Mouse (Mus musculus): ENCODE results near the gene Tacc2.

Gene Tacc2

DNA sequence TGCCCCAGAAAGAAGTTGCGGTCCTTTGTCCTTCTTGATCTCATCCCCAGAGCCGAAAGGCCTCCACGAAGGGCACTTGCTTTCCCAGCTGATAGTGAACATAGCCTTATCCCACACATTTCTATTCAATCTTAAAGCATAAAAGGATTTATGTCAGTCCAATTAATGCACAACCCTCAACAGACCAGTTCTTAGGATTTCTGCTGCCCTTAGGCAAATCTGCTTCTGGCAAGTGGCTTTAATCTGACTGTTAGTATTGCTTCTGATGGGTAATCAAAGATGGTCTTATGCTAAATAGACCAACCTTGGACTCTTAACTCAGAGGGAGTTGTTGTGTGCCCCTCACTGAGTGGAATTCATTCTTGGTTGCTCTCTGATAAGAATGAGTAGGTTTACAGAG lies 40.4 kb downstream of the Tacc2 start:
- DNase-seq (ENCODE audit: low spot score in 2 of 2): no peak

DNA sequence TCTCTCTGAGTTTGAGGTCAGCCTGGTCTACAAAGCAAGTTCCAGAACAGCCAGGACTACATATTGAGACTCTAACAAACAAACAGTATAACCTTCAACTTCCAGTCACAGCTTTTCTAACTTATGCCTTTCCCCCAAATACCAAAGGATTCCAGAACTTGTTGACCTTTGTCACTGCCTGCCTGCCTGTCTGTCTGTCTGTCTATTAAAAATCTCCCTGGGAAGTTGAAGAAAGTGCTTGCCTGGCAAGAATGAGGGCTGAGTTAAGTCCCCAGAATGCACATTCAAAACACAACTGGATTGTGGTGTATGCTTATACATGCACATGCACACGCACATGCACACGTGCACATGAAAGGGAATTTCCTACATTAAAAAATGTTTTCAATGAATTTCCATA lies 43.8 kb downstream of the Tacc2 start:
- DNase-seq (ENCODE audit: low spot score in 2 of 2): no peak

DNA sequence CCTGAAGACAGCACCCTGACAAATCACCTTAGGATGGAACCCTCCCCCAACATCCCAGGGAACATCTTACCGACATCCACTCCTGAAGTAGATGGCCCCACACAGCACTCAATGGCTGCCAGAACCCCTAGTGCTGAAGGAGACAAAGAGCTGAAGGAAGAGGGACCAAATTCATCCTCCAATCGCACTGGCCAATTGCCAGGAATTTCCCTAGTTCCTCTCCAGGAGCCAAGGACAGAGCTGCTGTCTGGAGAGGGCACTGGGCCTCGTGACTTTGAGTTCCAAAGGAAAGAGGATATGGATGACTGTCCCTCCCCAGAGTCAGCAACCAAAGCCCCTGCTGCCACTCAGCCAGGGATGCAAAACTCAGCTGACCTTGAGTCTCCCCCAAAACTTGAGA lies 44.7 kb downstream of the Tacc2 start:
- DNase-seq (ENCODE audit: low spot score in 2 of 2): no peak

DNA sequence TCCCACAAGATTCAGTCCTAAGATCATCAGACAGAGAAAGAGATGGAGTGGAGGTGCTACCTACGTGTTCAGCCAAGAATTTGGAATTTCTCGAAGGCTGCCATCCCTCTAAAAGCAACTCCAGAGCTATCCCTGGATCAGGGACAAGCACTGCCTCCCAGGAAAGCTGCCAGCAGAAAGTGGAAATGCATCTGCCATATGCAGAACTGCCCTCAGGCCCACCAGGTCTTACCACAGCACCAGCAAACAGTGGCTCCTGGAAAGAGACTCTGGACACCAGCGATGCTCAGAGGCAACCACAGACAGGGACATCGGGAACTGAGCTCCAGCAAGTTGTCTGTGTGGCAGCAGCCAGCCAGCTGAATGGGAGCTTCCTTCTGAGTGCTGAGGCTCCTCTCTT lies 45.1 kb downstream of the Tacc2 start:
- no peak for DNase-seq (ENCODE audit: low spot score in 2 of 2)

DNA sequence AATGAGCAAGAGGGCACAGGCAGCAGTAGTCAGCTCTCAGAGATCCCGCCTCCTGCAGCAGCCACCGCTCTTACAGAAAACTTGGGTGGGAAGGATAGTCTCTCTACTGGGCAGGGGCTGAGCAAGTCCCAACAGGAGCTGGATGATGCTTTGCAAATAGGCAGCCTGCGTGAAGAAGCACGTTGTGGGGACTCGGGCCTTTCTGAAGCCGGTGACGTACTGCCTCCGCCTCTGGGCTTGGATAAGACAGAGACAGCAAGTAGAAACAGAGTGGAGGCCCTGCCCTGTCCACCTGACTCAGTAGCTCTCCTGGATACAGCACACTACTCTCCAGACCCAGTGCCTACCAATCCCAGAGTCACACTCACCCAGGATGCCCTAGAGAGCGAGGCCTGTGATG lies 47.1 kb downstream of the Tacc2 start:
- no peak for DNase-seq (ENCODE audit: low spot score in 2 of 2)

DNA sequence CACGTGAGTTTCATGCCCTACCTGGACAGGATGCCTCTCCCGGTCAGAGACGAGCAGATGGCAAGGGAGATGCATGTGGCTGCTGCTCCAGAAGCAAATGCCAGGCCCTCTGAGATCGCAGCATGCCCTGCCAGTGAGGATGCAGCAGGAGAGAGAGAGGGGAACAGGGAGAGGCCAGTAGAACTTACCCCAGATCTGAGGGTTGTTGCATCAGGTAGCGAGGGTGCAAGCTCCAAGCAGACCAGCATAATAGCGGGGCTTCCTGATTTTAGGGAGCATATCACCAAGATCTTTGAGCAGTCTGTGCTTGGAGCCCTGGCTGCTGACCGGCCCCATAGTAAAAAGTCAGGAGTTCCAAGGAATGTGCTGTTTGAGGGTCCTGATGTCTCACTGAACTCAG lies 48.1 kb downstream of the Tacc2 start:
- no peak for DNase-seq (ENCODE audit: low spot score in 2 of 2)

DNA sequence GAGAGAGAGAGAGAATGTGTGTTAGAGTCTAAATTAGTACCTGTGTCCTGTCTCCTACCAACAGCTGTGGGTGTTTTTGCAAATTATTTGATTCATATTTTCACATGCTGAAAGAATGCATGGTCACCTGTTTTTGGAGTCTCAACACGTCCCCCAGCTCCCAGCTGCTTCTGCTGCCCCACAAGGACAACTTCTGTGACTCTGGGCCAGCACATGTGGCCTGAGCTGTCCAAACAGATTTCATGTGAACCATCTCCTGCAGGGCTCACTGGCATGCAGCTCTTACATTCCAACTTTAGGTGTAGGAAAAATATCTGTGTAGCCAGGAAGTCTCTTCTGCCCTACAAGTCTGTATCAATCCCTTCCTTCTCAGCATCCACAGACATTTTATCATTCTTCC lies 51.4 kb downstream of the Tacc2 start:
- DNase-seq (ENCODE audit: low spot score in 2 of 2): no peak

DNA sequence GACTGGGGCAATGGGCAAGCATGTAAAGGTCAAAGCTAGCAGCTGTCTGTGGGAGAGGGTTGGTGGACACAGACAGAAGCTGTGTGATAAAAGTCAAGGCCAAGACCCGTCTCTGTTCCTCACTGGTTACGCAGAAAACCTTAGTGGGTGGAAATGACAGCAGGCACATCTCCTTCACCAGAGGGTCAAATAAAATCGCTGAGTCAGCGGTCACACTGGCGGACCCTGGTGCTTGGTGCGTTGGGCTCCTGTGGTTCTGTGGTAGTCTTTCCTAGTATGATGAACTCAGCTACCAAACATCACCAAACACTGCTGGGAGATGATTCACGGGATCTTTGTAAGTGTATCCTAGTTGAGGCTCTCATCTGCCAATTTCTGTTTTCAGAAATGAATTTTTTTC lies 52.8 kb downstream of the Tacc2 start:
- no peak for DNase-seq (ENCODE audit: low spot score in 2 of 2)

DNA sequence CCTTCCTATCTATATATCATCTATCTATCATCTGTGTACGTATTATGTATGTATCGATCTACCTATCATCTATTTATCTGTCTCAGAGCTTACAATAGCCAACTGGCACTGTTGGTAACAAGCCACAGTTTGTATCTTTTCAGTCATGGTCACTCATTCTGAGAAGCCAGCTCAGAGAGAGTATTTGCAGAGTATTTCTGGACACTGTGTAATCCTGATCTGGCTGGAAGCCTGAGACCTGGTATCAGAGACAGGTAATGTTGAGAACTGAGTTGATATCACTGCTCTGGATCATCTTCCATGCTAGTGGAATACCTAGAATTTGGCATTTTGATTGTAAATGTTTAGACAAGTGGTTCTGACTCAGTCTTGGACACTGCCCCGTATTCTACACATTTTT lies 53.7 kb downstream of the Tacc2 start:
- DNase-seq (ENCODE audit: low spot score in 2 of 2): no peak

DNA sequence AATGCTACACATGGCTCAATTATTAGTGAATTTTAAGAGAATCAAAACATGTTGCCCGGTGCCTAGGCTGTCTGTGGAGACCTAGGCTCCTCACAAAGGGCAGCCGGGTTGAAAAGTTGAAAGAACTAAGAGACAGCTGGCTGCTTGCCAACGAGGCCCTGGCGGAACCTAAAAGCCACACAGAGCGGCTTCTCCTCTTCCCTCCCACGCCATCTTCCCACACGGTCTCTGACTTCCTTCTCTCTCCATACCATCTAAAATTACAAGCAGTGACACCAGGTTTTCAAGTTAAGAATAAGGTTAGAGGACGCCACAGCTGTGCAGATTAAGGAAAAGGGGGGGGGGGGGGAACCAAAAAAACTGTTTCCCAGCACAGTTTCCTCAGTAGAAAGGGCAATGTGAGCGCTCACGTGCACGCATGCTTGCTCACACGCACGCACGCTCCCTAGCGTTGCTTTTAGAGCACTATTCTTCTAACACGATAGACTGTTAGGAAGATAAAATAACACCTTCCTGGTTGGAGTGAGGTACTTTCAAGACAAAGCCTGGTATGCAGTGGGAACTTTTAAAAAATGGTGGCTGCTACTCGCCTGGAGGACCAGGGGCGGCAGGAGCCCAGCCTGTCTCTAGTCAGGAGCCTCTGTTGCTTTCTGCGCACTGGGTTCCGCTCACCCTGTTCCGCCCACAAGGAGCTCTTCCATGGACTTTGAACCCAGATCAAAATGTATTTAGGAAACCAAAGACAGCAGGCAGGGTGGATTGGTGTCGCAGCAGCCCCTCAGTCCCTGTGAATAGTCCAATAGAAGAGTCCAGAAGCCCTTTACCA lies 54.5 kb downstream of the Tacc2 start:
- DNase-seq (ENCODE audit: low spot score in 2 of 2): peak in 1 of 2 experiments; percentile 13

DNA sequence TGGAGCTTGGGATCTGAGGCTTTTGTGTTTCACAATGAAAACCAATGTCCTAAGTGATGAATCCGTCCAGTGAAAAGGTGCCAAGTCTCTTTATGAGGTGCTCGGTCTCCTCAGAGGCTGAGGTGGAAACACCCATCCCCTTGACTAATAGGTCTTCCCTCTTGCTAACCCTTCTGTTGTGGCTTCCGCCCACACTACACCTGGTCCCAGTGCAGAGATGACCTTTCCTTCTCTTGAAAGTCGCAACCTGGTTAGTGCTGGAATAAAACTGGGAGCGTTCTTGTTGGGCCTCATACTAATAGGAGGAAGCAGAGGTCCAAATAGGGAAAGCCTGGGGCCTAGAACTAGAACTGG lies 55.1 kb downstream of the Tacc2 start:
- no peak for DNase-seq (ENCODE audit: low spot score in 2 of 2)

DNA sequence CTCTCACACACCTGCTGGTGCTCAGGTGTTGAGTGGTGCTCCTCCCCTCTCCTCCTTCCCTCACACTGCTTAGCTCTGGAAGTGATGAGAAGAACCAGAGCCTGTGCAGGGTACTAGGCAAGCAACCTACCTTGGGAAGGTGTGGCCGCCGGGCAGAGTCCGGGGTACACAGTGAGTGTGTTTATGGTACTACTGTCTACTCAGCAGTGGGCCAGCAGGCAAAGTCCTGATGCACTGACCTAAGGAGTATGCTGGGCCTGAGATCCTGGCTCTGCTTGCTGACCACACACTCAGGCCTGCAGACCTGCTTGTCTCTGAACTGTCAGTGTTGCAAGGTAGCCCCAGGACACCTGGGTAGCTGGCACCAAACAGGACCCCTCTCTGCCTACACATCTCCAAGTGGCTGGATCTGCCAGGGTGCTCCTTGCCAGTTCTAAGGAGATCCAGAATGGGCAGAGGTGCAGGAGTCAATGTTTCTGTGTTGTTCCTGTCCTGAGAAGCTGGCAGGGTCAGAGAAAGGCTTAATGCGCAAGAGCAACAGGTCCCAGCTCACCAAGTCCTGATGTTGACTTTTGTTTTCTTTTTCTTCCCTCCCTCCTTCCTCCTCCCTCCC lies 57.1 kb downstream of the Tacc2 start:
- no peak for DNase-seq (ENCODE audit: low spot score in 2 of 2)

DNA sequence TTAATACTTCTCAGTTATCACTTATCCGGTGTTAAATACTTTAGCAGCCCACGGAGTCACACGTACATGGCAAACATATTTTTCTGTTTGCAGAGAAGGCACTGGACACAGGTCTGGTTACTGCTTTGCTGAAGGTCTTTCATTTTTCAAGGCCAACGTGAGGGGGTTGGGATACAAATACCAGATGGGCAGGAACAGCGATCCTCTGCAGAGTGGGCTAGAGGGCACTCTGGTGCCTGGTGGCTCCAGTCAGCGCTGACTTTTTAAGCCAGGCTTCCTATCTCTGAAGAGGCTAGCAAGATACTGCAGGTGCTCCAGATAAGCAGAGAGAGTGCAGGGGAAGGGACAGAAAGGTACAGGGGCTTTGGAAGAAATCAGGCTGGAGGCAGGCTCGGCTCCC lies 58.0 kb downstream of the Tacc2 start:
- no peak for DNase-seq (ENCODE audit: low spot score in 2 of 2)

DNA sequence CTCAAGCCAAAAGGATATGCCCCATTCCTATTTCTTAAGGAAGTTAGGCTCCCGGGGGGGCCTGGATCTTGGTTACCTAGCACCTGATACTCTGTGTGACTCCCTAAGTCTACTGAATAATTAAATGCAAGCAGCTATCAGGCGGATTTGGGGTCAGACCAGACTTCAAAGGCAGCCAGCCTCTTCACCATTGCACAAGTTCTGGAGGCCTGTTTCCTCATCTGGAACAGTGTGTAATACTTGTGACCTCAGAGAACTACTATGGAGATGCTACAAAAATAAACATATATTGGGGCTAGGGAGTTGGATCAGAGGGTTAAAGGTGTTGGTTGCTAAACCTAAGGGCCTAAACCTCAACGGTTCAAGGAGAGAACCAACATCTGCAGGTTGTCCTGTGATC lies 59.0 kb downstream of the Tacc2 start:
- DNase-seq (ENCODE audit: low spot score in 2 of 2): no peak

DNA sequence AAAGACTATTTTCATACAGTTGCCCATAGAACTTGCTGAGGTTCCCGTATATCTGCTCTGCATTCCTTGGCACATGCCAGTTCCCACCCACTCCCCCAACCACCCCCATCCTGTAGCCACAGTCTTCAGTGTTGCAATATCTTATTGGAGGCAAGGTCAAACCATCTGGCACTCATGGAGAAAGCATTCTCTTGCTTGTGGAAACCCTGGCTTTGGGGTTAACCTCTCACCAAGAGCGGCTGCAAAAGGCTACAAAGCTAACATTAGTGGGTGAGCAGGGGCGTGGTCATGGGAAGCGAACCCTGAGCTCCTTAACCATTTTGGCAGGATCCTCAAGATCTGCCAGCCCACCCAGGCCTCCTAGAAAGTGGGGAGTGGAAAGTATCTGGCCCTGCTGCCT lies 59.7 kb downstream of the Tacc2 start:
- DNase-seq (ENCODE audit: low spot score in 2 of 2): no peak

DNA sequence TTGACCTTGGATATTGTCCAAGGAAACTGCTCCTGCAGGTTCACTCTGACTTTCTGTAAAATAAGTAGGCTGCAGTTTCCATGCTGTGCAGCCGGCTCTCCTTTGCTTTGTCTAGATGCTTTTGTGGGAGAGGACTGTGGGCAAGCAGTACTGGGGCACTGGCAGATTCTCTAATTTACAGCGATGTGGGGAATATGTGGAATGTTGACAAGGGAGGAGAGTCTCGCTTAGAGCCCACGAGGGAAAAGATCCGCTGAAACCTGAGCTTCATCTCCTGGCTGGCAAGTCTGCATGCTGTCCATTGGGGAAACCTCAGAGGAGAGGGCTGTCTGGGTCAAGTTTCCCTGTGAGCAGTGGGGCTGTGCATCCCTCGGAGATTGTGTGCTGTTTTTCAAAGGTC lies 60.6 kb downstream of the Tacc2 start:
- DNase-seq (ENCODE audit: low spot score in 2 of 2): no peak

DNA sequence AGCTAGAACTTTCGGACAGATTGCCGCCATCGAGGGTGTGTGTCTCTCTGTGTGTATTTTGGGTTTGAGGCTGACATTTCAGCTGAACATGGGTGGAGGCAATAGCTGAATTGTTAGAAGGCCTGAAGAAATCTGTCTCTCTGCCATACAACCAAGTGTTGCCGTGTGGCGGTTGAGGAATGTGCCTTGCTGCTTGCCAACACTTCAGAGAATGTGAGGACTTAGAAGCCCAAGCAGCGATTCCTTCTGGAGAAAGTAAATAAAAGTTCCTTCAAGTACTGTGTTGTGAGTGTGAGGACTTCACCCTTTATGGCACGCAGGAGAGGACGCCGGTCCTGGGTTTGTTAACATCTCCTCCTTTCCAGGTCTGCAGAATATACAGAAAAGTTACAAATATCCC lies 63.4 kb downstream of the Tacc2 start:
- DNase-seq (ENCODE audit: low spot score in 2 of 2): peak in 1 of 2 experiments; percentile 23

DNA sequence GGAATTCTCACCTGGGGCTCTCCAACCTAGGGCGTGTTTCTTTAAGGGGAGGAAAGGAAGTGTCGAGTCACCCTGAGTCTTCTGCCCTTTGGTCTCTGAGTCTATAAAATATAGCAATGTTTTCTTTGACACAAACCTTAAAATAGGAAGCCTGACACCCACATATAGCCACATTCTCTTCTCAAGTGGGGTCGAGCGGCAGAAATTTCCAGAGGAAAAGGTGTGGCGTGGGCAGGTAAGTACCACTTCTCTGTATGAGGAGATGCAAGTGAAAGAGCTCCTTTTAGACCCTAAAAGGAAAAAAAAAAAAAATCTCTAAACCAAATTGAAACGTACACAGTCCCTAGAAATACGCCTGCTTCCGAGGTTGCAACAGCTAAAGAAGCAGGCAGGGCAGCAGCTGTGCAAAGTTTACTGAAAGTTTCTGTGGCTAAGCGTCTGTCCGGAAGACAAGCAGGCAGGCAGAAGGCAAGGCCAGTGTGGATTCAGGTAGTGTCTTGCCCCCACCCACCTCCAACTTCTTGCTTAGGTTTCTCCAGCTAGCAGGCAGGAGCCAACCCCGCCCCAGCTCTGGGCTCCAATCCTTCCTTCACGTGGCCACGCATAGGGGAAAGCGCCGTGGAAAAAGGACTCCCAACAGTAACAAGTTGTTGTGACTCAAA lies 68.2 kb downstream of the Tacc2 start:
- no peak for DNase-seq (ENCODE audit: low spot score in 2 of 2)

DNA sequence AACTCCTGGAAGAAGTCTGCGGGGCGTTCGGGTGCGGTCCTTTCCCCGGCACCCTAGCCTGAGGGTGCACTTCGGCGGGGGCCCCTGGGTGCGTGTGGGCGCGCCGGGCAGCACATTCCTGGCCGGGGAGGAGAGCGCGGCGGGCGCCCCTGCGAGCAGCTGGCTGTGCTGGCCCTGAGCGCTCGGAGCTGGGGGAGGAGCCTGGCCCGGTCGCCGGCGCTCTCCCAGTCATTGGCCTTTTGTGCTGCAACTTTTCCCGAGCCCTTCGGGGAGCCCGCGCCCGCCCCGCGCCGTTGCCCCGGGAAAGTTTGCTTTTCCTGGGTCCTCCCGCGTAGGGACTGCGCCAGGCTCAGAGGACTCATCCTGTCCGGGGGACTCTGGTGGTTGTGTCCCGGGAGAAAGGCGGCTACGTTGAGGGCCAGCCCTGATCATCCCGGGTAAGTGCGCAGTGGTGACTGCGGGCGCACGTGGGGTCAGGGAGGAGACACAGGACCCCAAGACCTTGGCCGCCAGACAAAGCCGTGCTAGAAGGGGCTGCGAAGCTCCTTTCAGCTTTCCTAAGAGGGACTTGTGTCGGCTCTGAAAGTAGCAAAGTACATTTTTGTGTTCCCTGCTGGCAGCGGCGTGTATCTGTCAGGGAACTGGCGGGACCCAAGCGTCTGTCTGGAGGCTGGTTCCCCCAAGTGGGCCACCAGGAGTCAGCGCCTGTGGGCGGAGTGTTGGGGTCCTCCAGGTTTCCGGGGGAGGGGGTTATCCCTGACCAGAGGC lies 68.9 kb downstream of the Tacc2 start:
- peak in 1 of 2 experiments; percentile 12 for DNase-seq (ENCODE audit: low spot score in 2 of 2)

DNA sequence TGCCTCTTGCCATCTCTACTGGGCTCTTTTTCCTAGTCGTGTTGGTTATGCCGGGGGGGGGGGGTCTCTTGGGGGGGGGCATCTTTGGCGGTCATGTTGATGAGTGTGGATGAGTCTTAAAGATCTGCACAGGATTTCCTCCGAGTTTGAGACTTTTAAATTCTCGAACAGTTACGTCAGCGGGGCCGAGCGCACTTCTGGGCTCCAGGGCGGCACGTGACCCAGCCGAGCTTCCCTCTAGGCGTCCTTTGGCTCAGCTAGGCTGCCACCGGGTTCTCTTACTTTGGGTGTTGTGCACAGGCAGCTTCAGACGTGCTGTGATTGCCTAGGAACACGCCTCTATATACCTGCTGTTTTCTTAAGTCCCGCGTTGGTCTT lies 69.5 kb downstream of the Tacc2 start:
- DNase-seq (ENCODE audit: low spot score in 2 of 2): peak in 1 of 2 experiments; percentile 11

DNA sequence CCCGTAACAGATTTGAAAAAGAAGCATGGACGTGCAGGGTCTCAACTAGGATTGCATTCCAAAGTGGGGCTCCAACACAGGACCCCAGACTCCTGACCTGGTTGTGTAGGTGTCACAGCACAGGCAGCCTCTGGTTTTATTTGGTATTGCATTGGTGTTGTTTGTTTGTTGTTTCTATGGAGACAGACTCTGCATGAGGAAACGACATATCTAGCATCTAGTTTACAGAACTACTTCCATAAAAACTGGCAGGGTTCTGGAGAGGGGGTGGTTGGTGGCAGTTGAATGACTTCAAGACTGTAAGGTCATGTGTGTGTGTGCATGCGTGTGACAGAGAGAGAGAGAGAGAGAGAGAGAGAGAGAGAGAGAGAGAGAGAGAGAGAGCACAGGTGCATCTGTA lies 70.8 kb downstream of the Tacc2 start:
- DNase-seq (ENCODE audit: low spot score in 2 of 2): no peak

DNA sequence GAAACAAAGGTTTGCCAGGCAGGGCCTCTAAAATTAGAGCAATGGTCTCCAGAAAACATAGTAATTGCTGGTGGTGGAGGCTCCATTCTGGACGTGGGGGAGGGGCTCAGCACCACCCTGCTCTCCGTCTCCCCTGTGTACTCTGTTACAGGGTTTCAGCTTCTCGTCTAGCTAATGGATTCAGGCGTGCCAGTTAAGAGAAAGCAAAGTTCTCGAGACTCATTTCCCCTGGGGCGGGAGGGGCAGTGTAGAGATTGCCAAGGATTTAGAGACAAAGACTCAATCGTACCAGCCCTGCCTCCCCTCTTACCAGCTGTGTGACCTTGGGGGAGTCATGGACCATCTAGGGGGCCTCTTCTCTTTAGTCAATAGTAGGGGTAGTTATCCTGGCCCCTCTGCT lies 72.0 kb downstream of the Tacc2 start:
- DNase-seq (ENCODE audit: low spot score in 2 of 2): no peak

DNA sequence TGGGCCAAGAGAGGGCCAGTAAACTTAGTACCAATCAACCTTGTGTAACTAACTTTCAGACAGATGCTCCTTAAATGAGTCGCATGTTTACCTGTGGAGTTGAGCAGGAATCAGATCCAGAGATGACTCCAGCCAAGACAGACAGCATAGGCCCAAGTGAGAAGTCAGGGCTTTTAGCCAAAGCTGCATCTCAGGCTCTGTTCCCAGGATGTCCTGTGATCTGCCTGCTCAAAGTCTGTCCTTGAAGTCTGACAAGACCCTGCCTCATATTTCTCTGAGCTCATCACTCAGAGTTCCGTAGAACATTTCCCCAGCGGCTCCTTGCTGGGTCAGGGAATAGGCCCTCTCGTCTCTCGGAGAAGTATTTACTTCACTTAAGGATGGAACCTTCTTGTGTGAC lies 73.4 kb downstream of the Tacc2 start:
- DNase-seq (ENCODE audit: low spot score in 2 of 2): no peak

All from left cerebral cortex, adult 9 months (tissue).